Mouse (Mus musculus): Measurements from ENCODE around the gene Ogdh. TPM values are rescaled to one million over a fixed set of nuclear protein-coding genes. Genes with fewer than 3 reads are reported as not detected.

Ogdh gene
- polyA plus RNA-seq, 1 experiment from 2014 or later, result 142 TPM

- 84% methylated on average over 9 of the region's 9 CpGs for WGBS
- no peaks in the 10 kb centered on the region for H3K27me3 ChIP-seq (replicated peaks; ENCODE audit: control insufficient read depth, insufficient read depth, low read length)
- H3K27ac ChIP-seq (ENCODE audit: low read depth, low read length), result peak overlapping the region; percentile 66
- peaks cover 54% of the 10 kb centered on the region for H3K36me3 ChIP-seq (ENCODE audit: control insufficient read depth, insufficient read depth, low read length)
- H3K4me1 ChIP-seq (ENCODE audit: control insufficient read depth, insufficient read depth, low read depth, low read length), result peaks cover 18% of the 10 kb centered on the region
- 0 out of 2 replicates have a peak overlapping the region, but pooled peaks have one; percentile 28 for H3K9ac ChIP-seq (ENCODE audit: low read depth, low read length)
- no peak overlapping the region for H3K4me3 ChIP-seq (ENCODE audit: low read length)
- no peaks in the 10 kb centered on the region for H3K9me3 ChIP-seq (ENCODE audit: control insufficient read depth, low read length)
- no peak overlapping the region for H3K4me2 ChIP-seq (ENCODE audit: low read length)
- ATAC-seq, result 0 out of 2 replicates have a peak, but pooled peaks have one; percentile 14
These were observed 113.5 kb downstream of the Ogdh start for GRCm38 (mm10) chr11:6404699-6405566.

- H3K27me3 ChIP-seq (replicated peaks; ENCODE audit: control insufficient read depth, insufficient read depth, low read length), result no peaks in the 10 kb centered on the region
- no peak overlapping the region for H3K4me3 ChIP-seq (ENCODE audit: low read length)
- H3K4me1 ChIP-seq (ENCODE audit: control insufficient read depth, insufficient read depth, low read depth, low read length), result peaks cover 18% of the 10 kb centered on the region
- H3K9me3 ChIP-seq (ENCODE audit: control insufficient read depth, low read length), result no peaks in the 10 kb centered on the region
- H3K4me2 ChIP-seq (ENCODE audit: low read length), result no peak overlapping the region
- no peak overlapping the region for H3K9ac ChIP-seq (ENCODE audit: low read depth, low read length)
- WGBS, result 68% methylated on average over 4 of the region's 4 CpGs
- 0 out of 2 replicates have a peak, but pooled peaks have one; percentile 9 for ATAC-seq
- peak overlapping the region; percentile 74 for H3K27ac ChIP-seq (ENCODE audit: low read depth, low read length)
- peaks cover 49% of the 10 kb centered on the region for H3K36me3 ChIP-seq (ENCODE audit: control insufficient read depth, insufficient read depth, low read length)
These were observed 114.2 kb downstream of the Ogdh start for GRCm38 (mm10) chr11:6405591-6406081.

Small RNA genes lying within 50 kb of the gene (microRNA-seq; reads per million reads assigned to microRNA genes)
- 2.9 reads per million, percentile 7 among the genes with 10 or more reads in this experiment for gene Mir7651

Other genes with a start within 250 kb of the Ogdh start
- 138 and 140 TPM in 2 replicates for gene Camk2b, start 225.3 kb upstream of the Ogdh start, polyA plus RNA-seq (2015; fragmentation: Nextera tagmentation; extraction: Ambion mirVana)
- 0.71 and 0.81 TPM in 2 replicates for gene A730071L15Rik, start 91.6 kb upstream of the Ogdh start, polyA plus RNA-seq (2015; fragmentation: Nextera tagmentation; extraction: Ambion mirVana)
- 71.5 and 71.9 TPM in 2 replicates for gene Nudcd3, start 91.2 kb upstream of the Ogdh start, polyA plus RNA-seq (2015; fragmentation: Nextera tagmentation; extraction: Ambion mirVana)
- 0.04 TPM in 1 of 2 replicates, not detected in the other for gene Npc1l1, start 61.5 kb upstream of the Ogdh start, polyA plus RNA-seq (2015; fragmentation: Nextera tagmentation; extraction: Ambion mirVana)
- 69.5 and 71.3 TPM in 2 replicates for gene Ddx56, start 23.9 kb upstream of the Ogdh start, polyA plus RNA-seq (2015; fragmentation: Nextera tagmentation; extraction: Ambion mirVana)
- gene Tmed4, start 16.8 kb upstream of the Ogdh start, polyA plus RNA-seq (2015; fragmentation: Nextera tagmentation; extraction: Ambion mirVana), result 111 and 119 TPM in 2 replicates
- 29.1 and 29.6 TPM in 2 replicates for gene Zmiz2, start 97.4 kb downstream of the Ogdh start, polyA plus RNA-seq (2015; fragmentation: Nextera tagmentation; extraction: Ambion mirVana)
- 4,094 and 4,423 TPM in 2 replicates for gene Ppia, start 123.8 kb downstream of the Ogdh start, polyA plus RNA-seq (2015; fragmentation: Nextera tagmentation; extraction: Ambion mirVana)
- 223 and 239 TPM in 2 replicates for gene H2afv, start 152.8 kb downstream of the Ogdh start, polyA plus RNA-seq (2015; fragmentation: Nextera tagmentation; extraction: Ambion mirVana)
- gene Purb, start 184.3 kb downstream of the Ogdh start, polyA plus RNA-seq (2015; fragmentation: Nextera tagmentation; extraction: Ambion mirVana), result 11.2 and 11.5 TPM in 2 replicates
- 0.35 and 0.40 TPM in 2 replicates for gene Myo1g, start 229.3 kb downstream of the Ogdh start, polyA plus RNA-seq (2015; fragmentation: Nextera tagmentation; extraction: Ambion mirVana)

Measured in hindbrain, embryonic 16.5 days (tissue).